Mouse (Mus musculus) forebrain, postnatal 0 days (tissue): ENCODE measurements at regions not wholly inside any gene's neighbourhood (a gene's known extent, or its start where the extent isn't known, plus 50 kb on each side); places are given as distances from the start of the nearest gene placed in this dataset.
A peak's percentile ranks its signal among the peaks of the same experiment; 100 is the strongest.
"Not testable (repeated sequence)": the region's sequence is repeated elsewhere in the genome, so short reads cannot be mapped to it uniquely, and the experiment has no call there.

ENCODE experiments used
- ATAC-seq: fragments of 200-750 bp; cut with Nextera tagmentation; 2 replicates; pipeline ENCODE4 v1.8.0; 2017; ENCODE audit warnings: mild to moderate bottlenecking, moderate library complexity
- DNase-seq: peaks from one replicate; pipeline ENCODE4 v3.0.0-alpha.2; 2015
- H3K27ac ChIP-seq: fragments of 300-500 bp; sonication (generic); 2 replicates; pipeline ENCODE4 v1.5.1; 2014; ENCODE audit warnings: low read depth, mild to moderate bottlenecking, antibody characterized with exemption, low read length, moderate library complexity, mixed read lengths
- H3K27me3 ChIP-seq: fragments of 300-500 bp; sonication (generic); 2 replicates; pipeline ENCODE4 v1.6.1; 2014; ENCODE audit warnings: mild to moderate bottlenecking, low read length, mixed read lengths; ENCODE audit not compliant: insufficient read depth
- H3K36me3 ChIP-seq: fragments of 300-500 bp; sonication (generic); 2 replicates; pipeline ENCODE4 v1.6.1; 2014; ENCODE audit warnings: mild to moderate bottlenecking, moderate library complexity; ENCODE audit not compliant: insufficient read depth
- H3K4me1 ChIP-seq: fragments of 300-500 bp; sonication (generic); 2 replicates; pipeline ENCODE4 v1.6.1; 2014; ENCODE audit warnings: antibody characterized with exemption; ENCODE audit not compliant: insufficient read depth
- H3K4me2 ChIP-seq: fragments of 300-500 bp; sonication (generic); 2 replicates; pipeline ENCODE4 v1.6.1; 2014; ENCODE audit warnings: low read depth, mild to moderate bottlenecking, moderate library complexity
- H3K4me3 ChIP-seq: fragments of 300-500 bp; sonication (generic); 2 replicates; pipeline ENCODE4 v1.5.1; 2014; ENCODE audit warnings: low read depth, low read length, mixed read lengths
- H3K9ac ChIP-seq: fragments of 300-500 bp; sonication (generic); 2 replicates; pipeline ENCODE4 v1.6.1; 2014; ENCODE audit warnings: mild to moderate bottlenecking
- H3K9me3 ChIP-seq: fragments of 300-500 bp; sonication (generic); 2 replicates; pipeline ENCODE4 v1.6.1; 2016; ENCODE audit warnings: low read length
- CTCF ChIP-seq: sonication (generic); IDR thresholded peaks from 2 replicates; pipeline ENCODE4 v1.5.1; 2016; ENCODE audit warnings: antibody characterized with exemption, control low read depth, low read depth
- WGBS: fragments of 180-500 bp; shearing (Covaris S2); extraction: QIAGEN DNeasy Blood & Tissue Kit; methylation state at CpG from one replicate; pipeline ENCODE4 v1.1.7; 2014; 5-methylcytosine and 5-hydroxymethylcytosine counted together

DNA sequence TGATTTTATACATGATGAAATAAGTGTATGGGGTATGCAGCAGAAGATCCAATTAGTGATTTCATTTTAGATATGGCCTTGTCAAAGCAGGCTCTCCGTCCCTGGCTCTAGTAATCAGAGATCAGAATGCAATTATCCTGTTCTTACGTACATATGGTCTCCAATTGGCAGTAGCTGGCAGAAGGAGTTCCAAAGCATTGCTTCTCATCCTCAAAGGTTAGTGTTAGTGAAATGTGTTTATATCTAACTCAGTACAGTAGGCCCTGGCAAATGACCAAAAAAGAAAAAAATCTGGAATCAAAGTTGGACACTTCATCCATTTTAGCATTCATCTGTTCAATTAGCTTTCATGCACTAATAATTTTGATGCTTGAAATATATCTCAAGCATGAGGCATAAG is 1407.6 kb downstream of the Gm9008 start:
- no peaks in the 10 kb centered on the region for H3K36me3 ChIP-seq
- no peaks in the 10 kb centered on the region for H3K9me3 ChIP-seq
- DNase-seq, result peak; percentile 22
- no peaks in the 10 kb centered on the region for H3K27me3 ChIP-seq
- whole genome bisulfite sequencing, result 41% methylated on average over 2 of the region's 2 CpGs
- H3K4me1 ChIP-seq, result no peaks in the 10 kb centered on the region
- no peak overlapping the region for H3K4me3 ChIP-seq
- no peak for ATAC-seq
- no peak overlapping the region for H3K9ac ChIP-seq
- H3K4me2 ChIP-seq, result no peak overlapping the region
- no peak overlapping the region for H3K27ac ChIP-seq
- TF ChIP-seq CTCF, result no peak

- ATAC-seq (no peak), DNase-seq (no peak)
- 59% methylated on average over 3 of the region's 3 CpGs for whole genome bisulfite sequencing
Measured at GRCm38 (mm10) chr6:75067758-75068157, 1429.8 kb downstream of the Gm9008 start.

DNA sequence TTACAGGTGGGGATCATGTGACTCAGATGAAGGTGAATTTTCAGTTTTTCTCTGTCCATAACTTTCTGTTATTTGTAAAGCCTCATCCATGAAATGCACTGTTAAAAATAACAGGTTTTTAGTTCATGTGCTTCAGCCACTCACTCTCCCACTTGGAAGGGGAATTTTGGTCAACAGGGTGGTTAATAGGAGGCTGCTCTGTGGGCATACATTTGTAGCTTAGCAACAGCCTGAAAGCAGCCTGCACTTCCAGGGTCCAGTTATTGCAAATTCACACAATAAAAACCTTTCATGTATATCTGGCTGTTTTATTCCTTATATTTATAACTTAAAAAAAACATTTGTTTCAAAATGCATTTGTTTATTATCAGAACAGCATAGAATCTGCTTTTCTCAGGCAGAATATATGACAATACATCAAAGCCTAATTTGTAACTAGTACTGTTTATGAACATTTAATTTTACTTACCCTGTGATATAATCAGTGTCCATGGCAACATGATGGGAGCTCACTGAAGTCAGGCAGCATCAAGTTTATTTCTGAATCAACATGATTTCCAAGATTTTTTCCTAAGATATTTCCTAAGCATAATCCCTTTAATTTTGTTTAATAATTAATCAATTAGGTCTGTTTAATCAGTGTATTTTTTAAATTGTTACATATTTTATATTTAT is 1455.1 kb downstream of the Gm9008 start:
- H3K9ac ChIP-seq, result no peak overlapping the region
- no peak for TF ChIP-seq CTCF
- H3K4me3 ChIP-seq, result no peak overlapping the region
- no peaks in the 10 kb centered on the region for H3K9me3 ChIP-seq
- H3K27ac ChIP-seq, result no peak overlapping the region
- no peaks in the 10 kb centered on the region for H3K36me3 ChIP-seq
- DNase-seq (no peak), ATAC-seq (peak; percentile 45)
- no peaks in the 10 kb centered on the region for H3K27me3 ChIP-seq
- H3K4me1 ChIP-seq, result no peaks in the 10 kb centered on the region
- no peak overlapping the region for H3K4me2 ChIP-seq

More at GRCm38 (mm10) chr6:75067758-75068157, 1429.8 kb downstream of the Gm9008 start:
- Histone ChIP-seq H3K27me3 (no peaks in the 10 kb centered on the region), H3K4me2 (no peak overlapping the region), H3K9me3 (no peaks in the 10 kb centered on the region), H3K36me3 (no peaks in the 10 kb centered on the region), H3K27ac (no peak overlapping the region), H3K4me1 (no peaks in the 10 kb centered on the region), H3K4me3 (no peak overlapping the region), H3K9ac (no peak overlapping the region)
- TF ChIP-seq CTCF, result no peak

- no peak overlapping the region for H3K27ac ChIP-seq
- H3K4me2 ChIP-seq, result no peak overlapping the region
- WGBS, result 89% methylated on average over 2 of the region's 2 CpGs
- no peaks in the 10 kb centered on the region for H3K27me3 ChIP-seq
- DNase-seq (no peak), ATAC-seq (no peak)
- H3K9ac ChIP-seq, result no peak overlapping the region
- H3K4me3 ChIP-seq, result no peak overlapping the region
- no peaks in the 10 kb centered on the region for H3K4me1 ChIP-seq
- TF ChIP-seq CTCF, result no peak
- H3K9me3 ChIP-seq, result no peaks in the 10 kb centered on the region
- no peaks in the 10 kb centered on the region for H3K36me3 ChIP-seq
Measured at GRCm38 (mm10) chr6:75039451-75039850, 1458.1 kb downstream of the Gm9008 start.

DNA sequence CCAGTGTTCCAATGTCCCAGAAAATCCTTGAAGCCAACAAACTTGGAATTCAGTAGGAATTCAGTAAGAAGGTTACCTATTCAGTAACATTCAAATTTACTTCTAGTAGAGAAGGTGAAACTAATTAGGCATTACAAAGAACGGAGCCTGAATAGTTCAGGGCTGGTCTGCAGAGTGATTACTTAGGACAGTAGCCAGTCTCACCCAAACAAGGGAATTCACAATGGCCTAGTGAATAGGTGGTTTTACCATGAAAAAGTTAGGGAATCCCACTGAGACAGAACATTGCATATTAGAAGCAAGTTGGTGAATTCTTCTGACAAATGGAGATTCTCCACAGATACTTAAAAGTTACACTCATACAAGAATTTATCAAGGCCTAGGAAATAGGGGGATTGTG is 1460.4 kb downstream of the Gm9008 start:
- not testable (repeated sequence) for H3K27ac ChIP-seq, H3K4me1 ChIP-seq
- WGBS, result 25% methylated on average over 1 of the region's 1 CpGs

More for the DNA sequence above, 1460.4 kb downstream of the Gm9008 start:
- not testable (repeated sequence) for ATAC-seq, H3K4me2 ChIP-seq, H3K27me3 ChIP-seq, H3K4me3 ChIP-seq, H3K36me3 ChIP-seq, DNase-seq, H3K9ac ChIP-seq, H3K9me3 ChIP-seq
